Mouse (Mus musculus) cortical plate, adult 2 months (tissue): ENCODE data around the gene Btbd1.
A peak's percentile ranks its signal among the peaks of the same experiment; 100 is the strongest.

Source experiments
- CTCF ChIP-seq: fragments of 200-500 bp; IDR thresholded peaks from 2 replicates; pipeline ENCODE4 v1.5.1; 2011; ENCODE audit warnings: mild to moderate bottlenecking, control low read depth, low read length; ENCODE audit not compliant: insufficient read depth; ENCODE audit errors: extremely low read depth
- POLR2A ChIP-seq: fragments of 200-500 bp; IDR thresholded peaks from 2 replicates; pipeline ENCODE4 v1.6.1; 2011; ENCODE audit warnings: mild to moderate bottlenecking, low read length, control low read depth; ENCODE audit not compliant: insufficient read depth; ENCODE audit errors: extremely low read depth

GRCm38 (mm10) chr7:81762180-81763109, 66.8 kb downstream of the Btbd1 start, which contains the start of gene Ramac:
- TF ChIP-seq POLR2A (peak; percentile 71; the same call in 1 of the 2 replicates), CTCF (no peak)
